Mouse (Mus musculus) mouse trophoblast stem cell (cell line): ENCODE results near the gene Olfr530.

Source experiments
- in situ Hi-C, 2 experiments: fragments of 300-500 bp; cut with MseI, MboI; formaldehyde crosslinking; loops; 2 replicates in 1 of 2; 3 replicates in 1 of 2; pipeline ENCODE4 v1.15.1; 2025

Olfr530 gene

GRCm38 (mm10) chr7:140376231-140376630, at the start of gene Olfr530:
Gene Olfr530, minus strand, starts transcription at chr7:140376331.
- in situ Hi-C loops = no loop called here

- in situ Hi-C loops = no loop called here
These were observed 45.4 kb upstream of the Olfr530 start, which contains the start of gene Olfr532 for GRCm38 (mm10) chr7:140421539-140421938. Gene Olfr532, minus strand, starts transcription at chr7:140421639.

GRCm38 (mm10) chr7:140402818-140403217, 26.7 kb upstream of the Olfr530 start, which contains the start of gene Olfr531:
Gene Olfr531, minus strand, starts transcription at chr7:140402918.
- in situ Hi-C loops = no loop called here

- in situ Hi-C loops = no loop called here
These were observed 780 bp upstream of the Olfr530 start for GRCm38 (mm10) chr7:140376911-140377310.

- in situ Hi-C loops = no loop called here
These were observed 1.8 kb downstream of the Olfr530 start for GRCm38 (mm10) chr7:140374300-140374699.

- in situ Hi-C loops = no loop called here
These were observed 14.6 kb downstream of the Olfr530 start, which contains the start of gene Olfr60 for GRCm38 (mm10) chr7:140361571-140361970. Gene Olfr60, minus strand, starts transcription at chr7:140361671.

- in situ Hi-C loops = no loop called here
These were observed 42.4 kb downstream of the Olfr530 start, which contains the start of gene Olfr527 for GRCm38 (mm10) chr7:140333717-140334116. Gene Olfr527, plus strand, starts transcription at chr7:140334017.

- in situ Hi-C loops = no loop called here
These were observed 46.3 kb downstream of the Olfr530 start for GRCm38 (mm10) chr7:140329766-140330304.
